Mouse (Mus musculus): Measurements from ENCODE around the gene Itpka.
A peak's percentile ranks its signal among the peaks of the same experiment; 100 is the strongest.

Itpka gene

GRCm38 (mm10) chr2:119757601-119758100, 15.5 kb downstream of the Itpka start:
- no peak for DNase-seq (ENCODE audit: low read depth, low spot score)

GRCm38 (mm10) chr2:119758101-119758843, 16.1 kb downstream of the Itpka start:
- no peak for DNase-seq (ENCODE audit: low read depth, low spot score)

GRCm38 (mm10) chr2:119758844-119759835, 17.0 kb downstream of the Itpka start:
- DNase-seq (ENCODE audit: low read depth, low spot score), result no peak

- DNase-seq (ENCODE audit: low read depth, low spot score), result no peak
Observed at GRCm38 (mm10) chr2:119760251-119760650, 18.1 kb downstream of the Itpka start, which contains the start of gene Ltk. TSS of gene Ltk (minus strand) at chr2:119760431.

GRCm38 (mm10) chr2:119762276-119762675, 20.1 kb downstream of the Itpka start:
- DNase-seq (ENCODE audit: low read depth, low spot score), result no peak

GRCm38 (mm10) chr2:119763924-119764323, 21.8 kb downstream of the Itpka start:
- no peak for DNase-seq (ENCODE audit: low read depth, low spot score)

GRCm38 (mm10) chr2:119767246-119767645, 25.1 kb downstream of the Itpka start:
- no peak for DNase-seq (ENCODE audit: low read depth, low spot score)

GRCm38 (mm10) chr2:119787206-119787883, 45.2 kb downstream of the Itpka start, which contains the start of gene Rpap1:
TSS of gene Rpap1 (minus strand) at chr2:119787537.
- peak; percentile 82 for DNase-seq (ENCODE audit: low read depth, low spot score)

GRCm38 (mm10) chr2:119789996-119790395, 47.9 kb downstream of the Itpka start:
- DNase-seq (ENCODE audit: low read depth, low spot score), result no peak

- no peak for DNase-seq (ENCODE audit: low read depth, low spot score)
Observed at GRCm38 (mm10) chr2:119797279-119797783, 55.2 kb downstream of the Itpka start, which contains the start of gene Tyro3. TSS of gene Tyro3 (plus strand) at chr2:119797733.

GRCm38 (mm10) chr2:119798246-119798927, 56.2 kb downstream of the Itpka start:
- peak; percentile 54 for DNase-seq (ENCODE audit: low read depth, low spot score)

- peak; percentile 50 for DNase-seq (ENCODE audit: low read depth, low spot score)
Observed at GRCm38 (mm10) chr2:119799181-119799960, 57.2 kb downstream of the Itpka start.

- DNase-seq (ENCODE audit: low read depth, low spot score), result no peak
Observed at GRCm38 (mm10) chr2:119799961-119800550, 57.9 kb downstream of the Itpka start.

Measured in mesoderm, embryonic 11.5 days (tissue).